Mouse (Mus musculus): ENCODE measurements around the gene 2410015M20Rik. TPM values are rescaled to one million over a fixed set of nuclear protein-coding genes. Genes with fewer than 3 reads are reported as not detected.

Gene 2410015M20Rik
- polyA plus RNA-seq, 1 experiment from 2014 or later, result 323 TPM

GRCm38 (mm10) chr17:56572939-56573338 is 36.6 kb downstream of the 2410015M20Rik start:
- ChIA-PET CTCF (interaction anchor here (0.8 kb wide), 1 partner anchor 15 kb away, joined by 3 read pairs; no protein-coding TSS in a partner anchor), POLR2A (no interaction called here)
- TF ChIP-seq CTCF (IDR thresholded peaks at IDR 0.05), result no peak
- in situ Hi-C loops (cut with MboI; ENCODE audit: low pct_unique_long_range_greater_than_20kb), result no loop called here
- no peak for DNase-seq (ENCODE audit: low read depth, low spot score)
- no peaks in the 10 kb centered on the region for H3K27me3 ChIP-seq
- ATAC-seq, result no peak

- DNase-seq (ENCODE audit: low read depth, low spot score) (no peak), ATAC-seq (no peak)
- POLR2A ChIA-PET, result no interaction called here
- H3K27me3 ChIP-seq, result no peaks in the 10 kb centered on the region
- in situ Hi-C loops (cut with MboI; ENCODE audit: low pct_unique_long_range_greater_than_20kb), result no loop called here
- CTCF ChIA-PET, result no interaction called here
- TF ChIP-seq CTCF (IDR thresholded peaks at IDR 0.05), result no peak
These were observed 37.4 kb downstream of the 2410015M20Rik start for GRCm38 (mm10) chr17:56572154-56572553.

- ChIA-PET POLR2A (no interaction called here), CTCF (no interaction called here)
- TF ChIP-seq CTCF (IDR thresholded peaks at IDR 0.05), result no peak
These were observed 39.3 kb downstream of the 2410015M20Rik start for GRCm38 (mm10) chr17:56570287-56570686.

GRCm38 (mm10) chr17:56567370-56567769 is 42.2 kb downstream of the 2410015M20Rik start:
- CTCF ChIA-PET, result interaction anchor here (2.1 kb wide), 1 partner anchor 9 kb away, joined by 13 read pairs; no protein-coding TSS in a partner anchor
- no peaks in the 10 kb centered on the region for H3K27me3 ChIP-seq
- in situ Hi-C loops (cut with MboI; ENCODE audit: low pct_unique_long_range_greater_than_20kb), result loop anchor here (5.0 kb wide), 1 partner anchor 85 kb away; no protein-coding TSS in a partner anchor
- POLR2A ChIA-PET, result interaction anchor here (1.2 kb wide), 1 partner anchor 12 kb away, joined by 7 read pairs; no protein-coding TSS in a partner anchor
- TF ChIP-seq CTCF (IDR thresholded peaks at IDR 0.05), result no peak
- ATAC-seq (no peak), DNase-seq (ENCODE audit: low read depth, low spot score) (no peak)

More at GRCm38 (mm10) chr17:56570287-56570686, 39.3 kb downstream of the 2410015M20Rik start:
- no peaks in the 10 kb centered on the region for H3K27me3 ChIP-seq
- ATAC-seq, result no peak
- in situ Hi-C loops (cut with MboI; ENCODE audit: low pct_unique_long_range_greater_than_20kb), result no loop called here
- DNase-seq (ENCODE audit: low read depth, low spot score), result no peak

DNA sequence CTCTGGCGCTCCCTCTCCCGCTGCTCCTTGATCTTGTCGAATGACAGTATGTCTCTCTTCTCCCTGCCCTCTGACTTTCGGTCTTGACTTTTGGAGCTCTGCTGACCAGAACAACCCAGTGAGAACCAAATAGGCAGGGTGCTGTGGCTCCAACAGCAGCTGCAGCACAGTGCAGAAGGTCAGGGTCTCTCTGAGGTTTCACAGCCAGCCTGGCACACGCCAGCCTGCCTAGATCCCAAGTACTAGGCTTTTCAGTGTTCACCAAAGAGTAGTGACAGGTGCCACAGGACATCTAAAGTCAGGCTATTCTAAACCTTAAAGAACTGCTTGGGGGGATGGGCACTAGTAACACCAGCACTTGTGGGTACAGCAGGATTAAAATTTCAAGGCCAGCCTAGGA is 42.7 kb downstream of the 2410015M20Rik start:
- H3K27me3 ChIP-seq, result no peaks in the 10 kb centered on the region
- DNase-seq (ENCODE audit: low read depth, low spot score), result no peak
- ChIA-PET CTCF (no interaction called here), POLR2A (no interaction called here)
- TF ChIP-seq CTCF (IDR thresholded peaks at IDR 0.05), result no peak
- ATAC-seq, result no peak
- in situ Hi-C loops (cut with MboI; ENCODE audit: low pct_unique_long_range_greater_than_20kb), result loop anchor here (5.0 kb wide), 1 partner anchor 85 kb away; no protein-coding TSS in a partner anchor

- POLR2A ChIA-PET, result no interaction called here
- CTCF ChIA-PET, result no interaction called here
- no peaks in the 10 kb centered on the region for H3K27me3 ChIP-seq
- in situ Hi-C loops (cut with MboI; ENCODE audit: low pct_unique_long_range_greater_than_20kb), result loop anchor here (5.0 kb wide), 1 partner anchor 86 kb away; no protein-coding TSS in a partner anchor
- DNase-seq (ENCODE audit: low read depth, low spot score) (no peak), ATAC-seq (no peak)
- no peak for TF ChIP-seq CTCF (IDR thresholded peaks at IDR 0.05)
These were observed 43.3 kb downstream of the 2410015M20Rik start for GRCm38 (mm10) chr17:56566293-56566692.

GRCm38 (mm10) chr17:56561866-56562265 is 47.7 kb downstream of the 2410015M20Rik start:
- TF ChIP-seq CTCF (IDR thresholded peaks at IDR 0.05), result no peak
- in situ Hi-C loops (cut with MboI; ENCODE audit: low pct_unique_long_range_greater_than_20kb), result no loop called here

GRCm38 (mm10) chr17:56560131-56560530 is 49.4 kb downstream of the 2410015M20Rik start:
- no peaks in the 10 kb centered on the region for H3K27me3 ChIP-seq
- in situ Hi-C loops (cut with MboI; ENCODE audit: low pct_unique_long_range_greater_than_20kb), result no loop called here
- CTCF ChIA-PET, result interaction anchor here (1.9 to 2.7 kb wide), 4 partner anchors 8 to 109 kb away, joined by 8 to 14 read pairs (median 11); no protein-coding TSS in a partner anchor
- TF ChIP-seq CTCF (IDR thresholded peaks at IDR 0.05), result no peak
- ATAC-seq (no peak), DNase-seq (ENCODE audit: low read depth, low spot score) (no peak)
- POLR2A ChIA-PET, result interaction anchor here (0.7 kb wide), 1 partner anchor 96 kb away, joined by 3 read pairs; no protein-coding TSS in a partner anchor

More at GRCm38 (mm10) chr17:56561866-56562265, 47.7 kb downstream of the 2410015M20Rik start:
- CTCF ChIA-PET, result no interaction called here
- H3K27me3 ChIP-seq, result no peaks in the 10 kb centered on the region
- no peak for ATAC-seq
- POLR2A ChIA-PET, result no interaction called here
- DNase-seq (ENCODE audit: low read depth, low spot score), result no peak

DNA sequence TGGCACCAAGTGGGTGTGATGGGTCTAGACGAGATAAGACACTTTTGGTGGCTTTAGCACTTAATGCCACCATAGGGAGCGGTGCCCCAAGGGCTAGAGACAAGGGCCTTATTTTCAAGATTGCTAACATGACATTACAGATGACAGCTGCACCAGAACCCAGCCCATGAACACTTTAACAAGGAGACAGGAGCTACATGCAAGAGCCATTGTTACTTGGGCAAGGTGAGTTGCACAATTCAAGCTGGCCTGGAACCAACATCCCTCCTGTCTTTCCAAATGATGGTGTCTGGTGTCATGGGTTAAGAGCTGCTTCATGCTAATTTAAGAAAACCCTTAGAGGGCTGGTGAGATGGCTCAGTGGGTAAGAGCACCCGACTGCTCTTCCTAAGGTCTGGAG is 50.2 kb downstream of the 2410015M20Rik start:
- no peaks in the 10 kb centered on the region for H3K27me3 ChIP-seq
- TF ChIP-seq CTCF (IDR thresholded peaks at IDR 0.05), result no peak
- ChIA-PET CTCF (interaction anchor here (0.8 to 2.7 kb wide), 10 partner anchors 9 to 208 kb away, joined by 3 to 14 read pairs (median 6); no protein-coding TSS in a partner anchor), POLR2A (interaction anchor here (1.2 kb wide), 1 partner anchor 11 kb away, joined by 4 read pairs; no protein-coding TSS in a partner anchor)
- ATAC-seq, result no peak
- in situ Hi-C loops (cut with MboI; ENCODE audit: low pct_unique_long_range_greater_than_20kb), result no loop called here
- DNase-seq (ENCODE audit: low read depth, low spot score), result no peak

DNA sequence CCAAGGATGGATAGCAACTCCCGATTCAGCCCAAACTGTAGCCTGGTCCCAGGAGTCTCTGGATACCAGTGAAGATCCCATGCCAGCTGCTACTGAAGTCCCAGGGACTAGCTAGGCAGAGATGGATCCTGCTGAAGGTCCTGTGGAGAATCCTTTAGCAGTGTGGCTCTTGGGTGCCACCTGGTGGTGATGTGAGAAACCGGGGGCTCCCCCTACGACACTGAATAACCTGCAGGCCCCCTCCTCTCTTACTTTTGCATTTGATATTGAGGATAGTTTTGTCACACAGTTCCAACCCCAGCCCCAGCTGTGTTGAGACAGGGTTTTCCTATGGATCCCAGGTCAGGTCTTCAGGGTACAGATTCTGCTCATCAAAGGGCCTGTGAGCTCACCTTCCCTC is 51.1 kb downstream of the 2410015M20Rik start:
- no peaks in the 10 kb centered on the region for H3K27me3 ChIP-seq
- in situ Hi-C loops (cut with MboI; ENCODE audit: low pct_unique_long_range_greater_than_20kb), result no loop called here
- ATAC-seq (no peak), DNase-seq (ENCODE audit: low read depth, low spot score) (no peak)
- POLR2A ChIA-PET, result interaction anchor here (1.2 kb wide), 1 partner anchor 10 kb away, joined by 4 read pairs; no protein-coding TSS in a partner anchor
- peak; percentile 94 for TF ChIP-seq CTCF (IDR thresholded peaks at IDR 0.05)
- CTCF ChIA-PET, result interaction anchor here (0.7 to 2.7 kb wide), 14 partner anchors 10 to 207 kb away, joined by 3 to 14 read pairs (median 5); no protein-coding TSS in a partner anchor

Other genes starting within 250 kb of the 2410015M20Rik start
- 240 TPM for gene Ptprs, start 133.3 kb downstream of the 2410015M20Rik start, polyA plus RNA-seq (2021)
- gene Znrf4, start 97.3 kb downstream of the 2410015M20Rik start, polyA plus RNA-seq (2021), result not detected
- gene Gm20219, start 55.4 kb downstream of the 2410015M20Rik start, polyA plus RNA-seq (2021), result 1.5 TPM
- 127 TPM for gene Safb2, start 25.2 kb downstream of the 2410015M20Rik start, polyA plus RNA-seq (2021)
- 159 TPM for gene Safb, start 24.9 kb downstream of the 2410015M20Rik start, polyA plus RNA-seq (2021)
- 1,365 TPM for gene Rpl36, start 3.6 kb upstream of the 2410015M20Rik start, polyA plus RNA-seq (2021)
- gene Lonp1, start 17.1 kb upstream of the 2410015M20Rik start, polyA plus RNA-seq (2021), result 193 TPM
- 0.35 TPM for gene Catsperd, start 18.4 kb upstream of the 2410015M20Rik start, polyA plus RNA-seq (2021)
- gene Ranbp3, start 63.5 kb upstream of the 2410015M20Rik start, polyA plus RNA-seq (2021), result 85.8 TPM
- 272 TPM for gene Ndufa11, start 108.0 kb upstream of the 2410015M20Rik start, polyA plus RNA-seq (2021)
- 25.6 TPM for gene Vmac, start 108.3 kb upstream of the 2410015M20Rik start, polyA plus RNA-seq (2021)
- gene Nrtn, start 147.8 kb upstream of the 2410015M20Rik start, polyA plus RNA-seq (2021), result 7.1 TPM
- gene Dus3l, start 155.0 kb upstream of the 2410015M20Rik start, polyA plus RNA-seq (2021), result 50.5 TPM
- gene Prr22, start 160.5 kb upstream of the 2410015M20Rik start, polyA plus RNA-seq (2021), result 0.89 TPM
- 7.7 TPM for gene Rfx2, start 221.2 kb upstream of the 2410015M20Rik start, polyA plus RNA-seq (2021)